Mouse (Mus musculus) right cerebral cortex, postnatal 14 days (tissue): ENCODE measurements around the gene Zfp46.

Source experiments
- DNase-seq: peaks from one replicate; pipeline ENCODE4 v3.0.0; 2022

The Zfp46 gene

DNA sequence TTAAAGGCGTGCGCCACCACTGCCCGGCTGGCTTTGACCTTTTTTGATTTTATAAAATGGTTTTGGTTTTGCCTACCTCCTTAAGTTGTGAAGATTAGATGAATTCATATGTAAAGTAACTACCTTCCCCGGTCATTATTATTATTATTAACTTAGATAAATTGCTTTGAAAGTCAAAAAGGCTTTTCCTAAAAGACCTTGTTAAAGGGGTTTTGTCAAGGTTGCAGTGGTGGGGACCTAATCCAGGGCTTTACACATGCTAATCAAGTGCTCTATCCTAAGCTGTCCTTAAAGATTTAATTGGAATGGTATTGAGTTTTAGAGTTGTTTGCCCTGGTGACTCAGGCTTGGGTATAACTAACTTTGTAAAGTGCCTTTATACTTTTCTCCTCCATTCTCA, 33.2 kb downstream of the Zfp46 start:
- DNase-seq = no peak

GRCm38 (mm10) chr4:136320016-136320415, 35.5 kb downstream of the Zfp46 start:
- DNase-seq = no peak

DNA sequence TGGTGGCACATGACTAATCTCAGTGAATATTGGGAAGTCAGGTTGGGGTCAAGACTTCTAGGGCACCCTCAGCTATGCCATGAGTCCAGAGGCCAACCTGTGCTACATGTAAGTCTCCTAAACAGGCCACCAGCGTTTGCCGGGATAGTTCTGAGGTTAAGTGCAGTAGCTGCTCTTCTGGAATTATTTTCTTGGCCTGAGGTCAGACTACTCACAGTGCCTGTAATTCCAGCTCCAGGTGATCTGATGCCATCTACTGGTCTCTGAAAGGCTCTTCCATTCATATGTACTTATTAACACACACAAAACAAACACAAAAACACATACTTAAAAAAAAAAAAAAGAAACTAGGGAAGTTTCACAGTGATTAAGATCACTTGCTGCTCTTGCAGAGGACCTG, 39.7 kb downstream of the Zfp46 start:
- DNase-seq = no peak

DNA sequence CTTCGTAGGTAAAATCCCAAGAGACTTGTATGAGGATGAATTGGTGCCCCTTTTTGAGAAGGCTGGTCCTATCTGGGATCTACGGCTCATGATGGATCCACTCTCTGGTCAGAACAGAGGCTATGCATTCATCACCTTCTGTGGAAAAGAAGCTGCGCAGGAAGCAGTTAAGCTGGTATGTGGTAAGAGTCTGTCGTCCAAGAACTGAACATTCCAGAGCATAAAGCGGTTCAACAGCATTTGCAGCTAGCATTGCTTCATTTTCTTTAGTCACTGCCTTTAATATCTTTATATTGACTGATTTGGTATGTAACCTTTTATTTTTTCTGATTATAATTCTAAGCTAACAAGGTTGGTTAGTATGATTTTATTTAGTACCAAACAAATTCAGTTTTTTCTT, 42.8 kb downstream of the Zfp46 start:
- DNase-seq = no peak

DNA sequence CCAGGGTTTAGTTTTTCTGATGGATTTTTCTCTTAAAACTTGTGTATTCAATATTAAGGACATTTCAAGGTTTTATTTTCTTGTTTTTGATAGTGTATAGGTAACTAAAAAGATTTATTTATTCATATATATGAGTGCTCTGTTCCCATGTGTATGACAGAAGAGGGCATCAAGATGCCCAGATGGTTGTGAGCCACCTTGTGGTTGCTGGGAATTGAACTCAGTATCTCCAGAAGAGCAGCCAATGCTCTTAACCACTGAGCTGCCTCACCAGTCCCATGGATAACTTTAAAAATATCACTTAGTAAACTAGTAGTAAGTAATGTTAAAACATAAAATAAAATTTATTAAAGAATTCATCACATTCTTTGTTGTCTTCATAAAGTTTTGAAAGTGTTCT, 43.6 kb downstream of the Zfp46 start:
- no peak for DNase-seq

- DNase-seq = no peak
These were observed 47.2 kb downstream of the Zfp46 start for GRCm38 (mm10) chr4:136331709-136332108.

- no peak for DNase-seq
These were observed 48.7 kb downstream of the Zfp46 start for GRCm38 (mm10) chr4:136333191-136333590.

DNA sequence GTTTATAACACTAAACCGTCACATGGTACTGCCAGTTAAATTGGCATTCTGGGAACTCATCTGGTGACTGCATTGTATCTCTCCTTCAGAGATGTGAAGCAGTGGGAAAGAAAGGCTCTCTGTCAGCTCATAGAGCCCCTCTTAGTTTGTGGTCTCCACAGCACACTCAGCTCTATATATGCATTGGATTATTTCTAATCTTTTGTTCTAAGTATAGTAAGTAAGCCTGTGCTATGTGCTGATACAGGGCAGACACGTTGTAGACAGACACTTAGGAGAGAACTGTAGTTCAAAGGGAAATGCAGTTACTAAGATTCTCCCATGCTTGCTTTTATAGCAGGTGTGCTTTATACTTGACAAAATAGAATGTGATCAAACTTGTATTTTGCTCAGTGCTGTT, 50.6 kb downstream of the Zfp46 start:
- no peak for DNase-seq

DNA sequence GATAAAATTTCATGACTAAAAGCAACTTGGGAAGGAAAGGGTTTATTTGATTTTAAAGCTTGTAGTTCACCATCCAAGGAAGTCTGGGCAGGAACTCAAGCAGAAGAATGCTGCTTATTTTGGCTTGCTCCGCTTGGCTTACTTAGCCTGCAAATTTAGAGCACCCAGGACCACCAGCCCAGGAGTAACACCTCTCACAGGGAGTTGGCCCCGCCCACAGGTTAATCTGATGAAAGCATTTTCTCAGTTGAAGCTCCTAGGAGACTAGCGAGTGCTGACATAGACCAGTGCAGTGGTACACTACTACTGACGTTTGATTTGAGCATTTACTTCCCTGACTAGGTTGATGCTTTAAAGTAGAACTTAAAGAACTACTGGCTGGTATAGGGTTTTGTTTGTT, 52.6 kb downstream of the Zfp46 start:
- no peak for DNase-seq
